Mouse (Mus musculus) adrenal gland, adult 8-10 months (tissue): Measurements from ENCODE around the gene Lrch2. TPM values are rescaled to one million over a fixed set of nuclear protein-coding genes. Genes with fewer than 3 reads are reported as not detected.
"Not testable (repeated sequence)": the region's sequence is repeated elsewhere in the genome, so short reads cannot be mapped to it uniquely, and the experiment has no call there.

ENCODE experiments used
- DNase-seq: peaks from one replicate; pipeline ENCODE4 v3.0.0; 2022
- total RNA-seq, 4 experiments: library from RNA; stranded (reverse); gene quantifications; 2 replicates each; pipeline ENCODE4 v1.2.4; 2022

The Lrch2 gene
- 10 to 100 TPM; 22.2 to 25.9 (median 23.5) TPM for total RNA-seq

GRCm38 (mm10) chrX:147553421-147554201 is at the start of gene Lrch2:
TSS of gene Lrch2 (minus strand) at chrX:147554081.
- peak; percentile 26 for DNase-seq

GRCm38 (mm10) chrX:147540934-147541870 is 12.7 kb downstream of the Lrch2 start:
- no peak for DNase-seq

- no peak for DNase-seq
Measured at GRCm38 (mm10) chrX:147538377-147538776, 15.5 kb downstream of the Lrch2 start.

- DNase-seq = not testable (repeated sequence)
Measured at GRCm38 (mm10) chrX:147537117-147537516, 16.8 kb downstream of the Lrch2 start.

- no peak for DNase-seq
Measured at GRCm38 (mm10) chrX:147535616-147536015, 18.3 kb downstream of the Lrch2 start.

GRCm38 (mm10) chrX:147531675-147532074 is 22.2 kb downstream of the Lrch2 start:
- DNase-seq = no peak

GRCm38 (mm10) chrX:147527646-147528172 is 26.2 kb downstream of the Lrch2 start:
- DNase-seq = no peak

- DNase-seq = no peak
Measured at GRCm38 (mm10) chrX:147489551-147489950, 64.3 kb downstream of the Lrch2 start.

GRCm38 (mm10) chrX:147453610-147454009 is 100.3 kb downstream of the Lrch2 start, which contains the start of gene Vmn1r239-ps:
TSS of gene Vmn1r239-ps (minus strand) at chrX:147453710.
- DNase-seq = not testable (repeated sequence)

- DNase-seq = no peak
Measured at GRCm38 (mm10) chrX:147443386-147443785, 110.5 kb downstream of the Lrch2 start.

GRCm38 (mm10) chrX:147435400-147435799 is 118.5 kb downstream of the Lrch2 start:
- no peak for DNase-seq

GRCm38 (mm10) chrX:147429753-147430152 is 124.1 kb downstream of the Lrch2 start:
- DNase-seq = no peak

GRCm38 (mm10) chrX:147429129-147429528 is 124.8 kb downstream of the Lrch2 start, which contains the start of gene Il13ra2:
TSS of gene Il13ra2 (minus strand) at chrX:147429192.
- no peak for DNase-seq

Other genes starting within 250 kb of the Lrch2 start
- under 1 TPM in 3 of 4 experiments, not detected in 1; 0.13 to 0.31 (median 0.15) TPM for gene Il13ra2, start 124.9 kb downstream of the Lrch2 start, total RNA-seq
- gene Vmn1r239-ps, start 100.4 kb downstream of the Lrch2 start, total RNA-seq = not detected
- gene Gm15128, start 211.9 kb upstream of the Lrch2 start, total RNA-seq = not detected